15 mouse cellular contexts compared by ENCODE assay signal in genomic region chr9:35435565-35435964, GRCm38 (mm10). TPM values are rescaled to one million over a fixed set of nuclear protein-coding genes. Genes with fewer than 3 reads are reported as not detected.
DNase-seq lines count a peak whose midpoint lies in the region; ATAC-seq and TF ChIP-seq lines count a peak whose summit lies in the region.
"Had no signal": no experiment of that assay in that cellular context is flagged by ENCODE, and none has a peak within 500 bp of the region (broad histone marks: within the 10 kb centered on the region; RNA-seq: fewer than 3 reads in every experiment).

No protein-coding gene starts in this region.

- TF ChIP-seq CTCF in lung, embryonic 14.5 days (IDR thresholded peaks at IDR 0.05; ENCODE audit: low read depth), result no peak

- 33% methylated on average over 9 of the region's 9 CpGs for WGBS in heart, embryonic 15.5 days
- WGBS in lung, embryonic 14.5 days, result 28% methylated on average over 9 of the region's 9 CpGs
- 15% methylated on average over 9 of the region's 9 CpGs for WGBS in embryonic facial prominence, embryonic 12.5 days
- WGBS in stomach, embryonic 16.5 days, result 21% methylated on average over 9 of the region's 9 CpGs

- peaks cover 16% of the 10 kb centered on the region for H3K4me1 ChIP-seq in heart, embryonic 15.5 days (replicated peaks)
- 0 out of 2 replicates have a peak, but pooled peaks cover 4% of the 10 kb centered on the region for H3K4me1 ChIP-seq in lung, embryonic 14.5 days (ENCODE audit: insufficient read depth)
- H3K4me1 ChIP-seq in embryonic facial prominence, embryonic 12.5 days, result peaks cover 37% of the 10 kb centered on the region
- no peaks in the 10 kb centered on the region for H3K4me1 ChIP-seq in stomach, embryonic 16.5 days (ENCODE audit: control insufficient read depth, insufficient read depth, low read length)

- no peaks in the 10 kb centered on the region for H3K9me3 ChIP-seq in heart, embryonic 15.5 days (replicated peaks)
- no peaks in the 10 kb centered on the region for H3K9me3 ChIP-seq in lung, embryonic 14.5 days (ENCODE audit: low read depth, low read length)
- no peaks in the 10 kb centered on the region for H3K9me3 ChIP-seq in embryonic facial prominence, embryonic 12.5 days
- H3K9me3 ChIP-seq in stomach, embryonic 16.5 days (replicated peaks; ENCODE audit: control insufficient read depth, low read length), result no peaks in the 10 kb centered on the region

- H3K4me3 ChIP-seq in heart, embryonic 15.5 days, result no peak overlapping the region
- no peak overlapping the region for H3K4me3 ChIP-seq in lung, embryonic 14.5 days (ENCODE audit: low read depth, low read length)
- no peak overlapping the region for H3K4me3 ChIP-seq in embryonic facial prominence, embryonic 12.5 days
- H3K4me3 ChIP-seq in stomach, embryonic 16.5 days (replicated peaks; ENCODE audit: low read length), result no peak overlapping the region
- H3K4me3 ChIP-seq: erythroblast, embryonic 14.5 days; gastrocnemius, adult 2 months; myocyte had no signal

- ATAC-seq in heart, embryonic 15.5 days (replicated peaks; ENCODE audit: insufficient number of reproducible peaks, insufficient read depth, low FRiP score, low read depth), result no peak
- peak; percentile 75; the same call in 1 of the 2 replicates for ATAC-seq in lung, embryonic 14.5 days (ENCODE audit: insufficient read depth)
- 0 out of 2 replicates have a peak, but pooled peaks have one; percentile 56 for ATAC-seq in embryonic facial prominence, embryonic 12.5 days (ENCODE audit: insufficient number of reproducible peaks, insufficient read depth, low FRiP score, low TSS enrichment)
- ATAC-seq in stomach, embryonic 16.5 days (ENCODE audit: insufficient read depth, low FRiP score), result peak; percentile 64; the same call in 1 of the 2 replicates
- ATAC-seq: liver, postnatal 0 days had no signal

- H3K9ac ChIP-seq in heart, embryonic 15.5 days, result no peak overlapping the region
- no peak overlapping the region for H3K9ac ChIP-seq in lung, embryonic 14.5 days
- no peak overlapping the region for H3K9ac ChIP-seq in embryonic facial prominence, embryonic 12.5 days
- H3K9ac ChIP-seq in stomach, embryonic 16.5 days (ENCODE audit: low read length), result no peak overlapping the region
- H3K9ac ChIP-seq: liver, postnatal 0 days had no signal

- no peak overlapping the region for H3K27ac ChIP-seq in heart, embryonic 15.5 days
- no peak overlapping the region for H3K27ac ChIP-seq in lung, embryonic 14.5 days (ENCODE audit: low read depth)
- H3K27ac ChIP-seq in embryonic facial prominence, embryonic 12.5 days, result 0 out of 2 replicates have a peak overlapping the region, but pooled peaks have one; percentile 30
- H3K27ac ChIP-seq in stomach, embryonic 16.5 days (ENCODE audit: low read length), result no peak overlapping the region
- H3K27ac ChIP-seq: gastrocnemius, adult 2 months had no signal

- no peaks in the 10 kb centered on the region for H3K36me3 ChIP-seq in heart, embryonic 15.5 days
- H3K36me3 ChIP-seq in lung, embryonic 14.5 days (ENCODE audit: insufficient read depth), result no peaks in the 10 kb centered on the region
- H3K36me3 ChIP-seq in embryonic facial prominence, embryonic 12.5 days, result no peaks in the 10 kb centered on the region
- no peaks in the 10 kb centered on the region for H3K36me3 ChIP-seq in stomach, embryonic 16.5 days (ENCODE audit: control insufficient read depth, insufficient read depth, low read length)

- peak overlapping the region; percentile 21; the same call in 1 of the 2 replicates for H3K4me2 ChIP-seq in heart, embryonic 15.5 days
- no peak overlapping the region for H3K4me2 ChIP-seq in lung, embryonic 14.5 days
- H3K4me2 ChIP-seq in embryonic facial prominence, embryonic 12.5 days (replicated peaks), result no peak overlapping the region
- no peak overlapping the region for H3K4me2 ChIP-seq in stomach, embryonic 16.5 days (ENCODE audit: low read depth, low read length)

- H3K27me3 ChIP-seq in heart, embryonic 15.5 days, result no peaks in the 10 kb centered on the region
- H3K27me3 ChIP-seq in lung, embryonic 14.5 days (ENCODE audit: insufficient read depth, low read length), result peaks cover 8% of the 10 kb centered on the region; the same call in 1 of the 2 replicates
- H3K27me3 ChIP-seq in embryonic facial prominence, embryonic 12.5 days, result no peaks in the 10 kb centered on the region
- no peaks in the 10 kb centered on the region for H3K27me3 ChIP-seq in stomach, embryonic 16.5 days (ENCODE audit: control insufficient read depth, insufficient read depth, low read length)
- H3K27me3 ChIP-seq: CH12.LX had no signal

- intact Hi-C loops in heart, postnatal 25 days (cut with DNase I), result no loop called here

- no peak for DNase-seq in heart, postnatal 25 days (ENCODE audit: low spot score)
- DNase-seq in lung, embryonic 14.5 days, result peak; percentile 77
- DNase-seq in lung, postnatal 14 days, result no peak
- DNase-seq in spleen, adult 12 weeks (ENCODE audit: low spot score), result no peak
- DNase-seq: cerebellum, adult 9-11 months; gastrocnemius, adult 2 months; kidney, postnatal 36 days; liver, postnatal 0 days; right cerebral cortex, postnatal 4 days had no signal

RNA-seq across cellular contexts. Expression of gene Cdon, which starts 14.6 kb away (rescaled TPM):
- polyA plus RNA-seq in heart, embryonic 15.5 days (2015; fragmentation: Nextera tagmentation; extraction: Ambion mirVana), result 6.8 and 7.5 TPM in 2 replicates
- total RNA-seq in heart, postnatal 25 days (2021), result 10 to 100 TPM; 14.0 to 16.1 TPM
- polyA plus RNA-seq in lung, embryonic 14.5 days (2014; fragmentation: Nextera tagmentation; extraction: Ambion mirVana), result 5.2 and 5.4 TPM in 2 replicates
- 18.3 and 20.8 TPM in 2 replicates for polyA plus RNA-seq in embryonic facial prominence, embryonic 12.5 days (2016; fragmentation: Nextera tagmentation; extraction: Ambion mirVana)
- polyA plus RNA-seq in stomach, embryonic 16.5 days (2015; fragmentation: Nextera tagmentation; extraction: Ambion mirVana), result 7.6 TPM in 2 replicates
- polyA plus RNA-seq: erythroblast, embryonic 14.5 days had no signal
